Mouse (Mus musculus) bone marrow, adult 2 months (tissue): ENCODE data around the gene Slc22a12.

ENCODE experiments used
- CTCF ChIP-seq: fragments of 200-500 bp; IDR thresholded peaks from 2 replicates; pipeline ENCODE4 v1.5.1; 2011; ENCODE audit warnings: low read length, control low read depth; ENCODE audit not compliant: control insufficient read depth, insufficient read depth
- POLR2A ChIP-seq: fragments of 200-500 bp; IDR thresholded peaks from 2 replicates; pipeline ENCODE4 v1.6.1; 2011; ENCODE audit warnings: low read depth, mild to moderate bottlenecking, control low read depth, low read length, borderline replicate concordance; ENCODE audit not compliant: control insufficient read depth

GRCm38 (mm10) chr19:6527439-6527838 lies 15.4 kb downstream of the Slc22a12 start:
- no peak for TF ChIP-seq CTCF
- TF ChIP-seq POLR2A: no peak
